Mouse (Mus musculus) liver, embryonic 11.5 days (tissue): ENCODE data around the gene Fgfr2. TPM values are rescaled to one million over a fixed set of nuclear protein-coding genes. Genes with fewer than 3 reads are reported as not detected.
A peak's percentile ranks its signal among the peaks of the same experiment; 100 is the strongest.

Experiments
- ATAC-seq: fragments of 200-750 bp; cut with Nextera tagmentation; replicated peaks from 2 replicates; pipeline ENCODE4 v1.8.0; 2017; ENCODE audit warnings: moderate number of reproducible peaks, mild to moderate bottlenecking, moderate TSS enrichment, moderate library complexity; ENCODE audit not compliant: low FRiP score
- DNase-seq: peaks from one replicate; pipeline ENCODE4 v3.0.0-alpha.2; 2017; ENCODE audit warnings: low spot score
- H3K27ac ChIP-seq: fragments of 300-500 bp; sonication (generic); 2 replicates; pipeline ENCODE4 v1.5.1; 2014; ENCODE audit warnings: mild to moderate bottlenecking, low read depth, low read length, control low read depth
- H3K27me3 ChIP-seq: fragments of 300-500 bp; sonication (generic); replicated peaks from 2 replicates; pipeline ENCODE4 v1.6.1; 2014; ENCODE audit warnings: low read length, mixed read lengths; ENCODE audit not compliant: control insufficient read depth, insufficient read depth
- H3K36me3 ChIP-seq: fragments of 300-500 bp; sonication (generic); 2 replicates; pipeline ENCODE4 v1.6.1; 2014; ENCODE audit warnings: mild to moderate bottlenecking, low read length, moderate library complexity, mixed read lengths; ENCODE audit not compliant: control insufficient read depth, insufficient read depth
- H3K4me1 ChIP-seq: fragments of 300-500 bp; sonication (generic); replicated peaks from 2 replicates; pipeline ENCODE4 v1.6.1; 2014; ENCODE audit warnings: low read length, mixed read lengths; ENCODE audit not compliant: control insufficient read depth, insufficient read depth
- H3K4me2 ChIP-seq: fragments of 300-500 bp; sonication (generic); 2 replicates; pipeline ENCODE4 v1.6.1; 2014; ENCODE audit warnings: mild to moderate bottlenecking, control low read depth, moderate library complexity
- H3K4me3 ChIP-seq: fragments of 300-500 bp; sonication (generic); 2 replicates; pipeline ENCODE4 v1.5.1; 2014; ENCODE audit warnings: low read depth, low read length, control low read depth
- H3K9ac ChIP-seq: fragments of 300-500 bp; sonication (generic); 2 replicates; pipeline ENCODE4 v1.6.1; 2014; ENCODE audit warnings: low read depth, low read length, control low read depth
- H3K9me3 ChIP-seq: fragments of 300-500 bp; sonication (generic); 2 replicates; pipeline ENCODE4 v1.6.1; 2016; ENCODE audit warnings: low read length, inconsistent platforms, mixed read lengths; ENCODE audit not compliant: control insufficient read depth
- WGBS: fragments of 180-500 bp; shearing (Covaris S2); extraction: QIAGEN DNeasy Blood & Tissue Kit; methylation state at CpG from one replicate; pipeline ENCODE4 v1.1.7; 2014; 5-methylcytosine and 5-hydroxymethylcytosine counted together
- polyA plus RNA-seq: library from polyadenylated mRNA; unstranded; fragments of >200 nt; fragmentation: Nextera tagmentation; extraction: Ambion mirVana; gene quantifications from 2 replicates; pipeline ENCODE4 v1.2.1, GENCODE M21; 2014

Gene Fgfr2
- polyA plus RNA-seq, 1 experiment from 2014 or later = 32.6 TPM

- 69% methylated on average over 2 of the region's 2 CpGs for WGBS
- no peaks in the 10 kb centered on the region for H3K36me3 ChIP-seq
Observed at GRCm38 (mm10) chr7:132675922-132676321, 447.2 kb downstream of the Fgfr2 start.

DNA sequence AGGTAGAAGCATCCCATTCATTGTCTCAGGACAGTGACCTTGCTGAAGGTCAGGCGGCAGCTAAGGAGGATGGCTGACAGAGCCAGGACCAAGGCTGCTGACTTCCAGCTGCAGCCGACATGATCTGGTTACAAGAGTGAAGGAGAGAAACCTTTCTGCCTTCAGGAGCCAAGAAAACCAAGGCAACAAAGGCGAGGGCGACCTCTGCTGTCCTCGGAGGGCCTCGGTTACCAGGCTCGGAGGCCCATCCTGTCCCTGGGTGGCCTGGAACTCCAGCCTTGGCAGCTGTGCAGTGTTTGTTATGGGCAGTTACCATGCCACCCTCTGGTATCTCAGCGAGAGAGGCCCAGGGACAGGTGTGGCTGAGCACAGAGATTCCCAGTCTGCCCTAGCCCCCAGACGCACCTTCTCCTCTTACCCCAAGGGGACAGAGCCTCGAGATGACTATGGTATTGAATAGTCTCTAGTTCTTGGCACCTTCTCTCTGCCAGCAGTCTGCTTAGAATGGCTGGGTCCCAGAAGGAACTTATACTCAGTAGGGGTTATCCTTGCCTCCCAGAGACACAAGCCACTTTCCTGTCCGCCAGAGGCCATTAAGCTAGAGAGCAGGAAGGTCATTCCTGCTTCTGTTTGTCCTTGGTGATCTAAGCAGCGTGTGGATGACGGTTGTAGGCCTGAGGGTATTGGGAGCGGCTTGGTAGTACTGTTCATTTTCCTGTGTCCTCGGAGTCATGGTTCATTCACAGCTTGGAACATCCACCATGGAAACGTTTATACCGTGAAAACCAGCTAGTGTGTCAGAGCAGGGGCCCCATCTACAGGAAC is 449.0 kb downstream of the Fgfr2 start:
- Histone ChIP-seq H3K4me3 (no peak overlapping the region), H3K9ac (no peak overlapping the region), H3K27me3 (no peaks in the 10 kb centered on the region), H3K4me1 (no peaks in the 10 kb centered on the region), H3K27ac (no peak overlapping the region), H3K36me3 (no peaks in the 10 kb centered on the region), H3K9me3 (no peaks in the 10 kb centered on the region), H3K4me2 (no peak overlapping the region)
- WGBS = 67% methylated on average over 17 of the region's 17 CpGs
- DNase-seq (no peak), ATAC-seq (no peak)

More at GRCm38 (mm10) chr7:132675922-132676321, 447.2 kb downstream of the Fgfr2 start:
- Histone ChIP-seq H3K27me3 (no peaks in the 10 kb centered on the region), H3K9ac (no peak overlapping the region), H3K4me3 (no peak overlapping the region), H3K9me3 (no peaks in the 10 kb centered on the region), H3K27ac (no peak overlapping the region), H3K4me2 (no peak overlapping the region), H3K4me1 (0 out of 2 replicates have a peak, but pooled peaks cover 2% of the 10 kb centered on the region)
- no peak for ATAC-seq
- DNase-seq = no peak

- Histone ChIP-seq H3K4me3 (no peak overlapping the region), H3K4me2 (no peak overlapping the region), H3K27me3 (no peaks in the 10 kb centered on the region), H3K4me1 (no peaks in the 10 kb centered on the region), H3K9ac (no peak overlapping the region), H3K36me3 (no peaks in the 10 kb centered on the region), H3K27ac (no peak overlapping the region), H3K9me3 (no peaks in the 10 kb centered on the region)
- WGBS = 61% methylated on average over 7 of the region's 7 CpGs
- DNase-seq (no peak), ATAC-seq (peak; percentile 53)
Observed at GRCm38 (mm10) chr7:132672481-132672959, 450.6 kb downstream of the Fgfr2 start.

DNA sequence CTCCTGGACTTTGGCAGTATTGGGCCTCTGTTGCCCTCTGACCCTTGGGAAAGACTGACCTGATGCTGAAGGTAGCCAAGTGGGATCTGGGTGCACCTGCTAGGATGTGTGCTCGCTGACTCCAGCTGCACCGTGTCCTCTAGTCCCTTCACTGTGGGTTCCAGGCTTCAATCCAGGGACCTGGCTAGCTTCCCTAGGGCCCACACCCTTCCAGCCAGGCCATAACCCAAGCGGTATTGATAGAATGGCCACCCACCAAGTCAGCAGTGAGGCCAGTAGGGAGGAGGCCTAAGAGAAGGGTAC is 452.3 kb downstream of the Fgfr2 start:
- Histone ChIP-seq H3K9ac (no peak overlapping the region), H3K4me2 (no peak overlapping the region), H3K27me3 (no peaks in the 10 kb centered on the region), H3K9me3 (no peaks in the 10 kb centered on the region), H3K4me1 (no peaks in the 10 kb centered on the region), H3K27ac (no peak overlapping the region), H3K36me3 (no peaks in the 10 kb centered on the region), H3K4me3 (no peak overlapping the region)
- WGBS = 98% methylated on average over 3 of the region's 3 CpGs
- DNase-seq = no peak
- ATAC-seq = no peak

GRCm38 (mm10) chr7:132669999-132670862 is 452.9 kb downstream of the Fgfr2 start:
- no peak overlapping the region for H3K4me2 ChIP-seq
- no peak overlapping the region for H3K4me3 ChIP-seq
- H3K36me3 ChIP-seq = no peaks in the 10 kb centered on the region
- 82% methylated on average over 20 of the region's 20 CpGs for WGBS
- no peaks in the 10 kb centered on the region for H3K27me3 ChIP-seq
- no peak overlapping the region for H3K9ac ChIP-seq
- ATAC-seq (no peak), DNase-seq (no peak)
- H3K27ac ChIP-seq = no peak overlapping the region
- H3K9me3 ChIP-seq = no peaks in the 10 kb centered on the region
- no peaks in the 10 kb centered on the region for H3K4me1 ChIP-seq

DNA sequence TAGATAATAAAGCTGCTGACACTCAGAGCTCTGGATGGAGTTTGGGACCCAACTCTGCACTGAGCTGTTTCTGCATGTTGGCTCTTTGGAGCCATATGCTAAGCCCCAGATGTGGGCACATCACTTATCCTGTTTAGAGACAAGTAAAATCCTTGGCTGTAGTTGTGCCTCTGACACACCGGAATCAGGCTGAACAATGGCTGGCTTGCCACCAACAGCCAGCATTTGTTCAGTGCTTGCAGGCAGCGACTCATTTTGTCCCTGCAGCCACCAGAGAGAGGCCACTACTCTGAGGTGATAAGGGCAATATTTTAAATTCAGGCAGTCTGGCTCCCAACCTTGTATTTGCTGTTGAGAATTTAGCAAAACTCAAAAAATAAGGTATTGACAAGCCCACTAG is 454.5 kb downstream of the Fgfr2 start:
- Histone ChIP-seq H3K27ac (no peak overlapping the region), H3K4me2 (no peak overlapping the region), H3K9me3 (no peaks in the 10 kb centered on the region), H3K4me3 (no peak overlapping the region), H3K4me1 (no peaks in the 10 kb centered on the region), H3K9ac (no peak overlapping the region), H3K36me3 (no peaks in the 10 kb centered on the region), H3K27me3 (no peaks in the 10 kb centered on the region)
- no peak for ATAC-seq
- DNase-seq = no peak
- 67% methylated on average over 2 of the region's 2 CpGs for WGBS

- Histone ChIP-seq H3K9ac (no peak overlapping the region), H3K27me3 (no peaks in the 10 kb centered on the region), H3K9me3 (no peaks in the 10 kb centered on the region), H3K4me3 (no peak overlapping the region), H3K4me1 (no peaks in the 10 kb centered on the region), H3K27ac (no peak overlapping the region), H3K36me3 (no peaks in the 10 kb centered on the region), H3K4me2 (no peak overlapping the region)
- 65% methylated on average over 4 of the region's 4 CpGs for WGBS
- DNase-seq (no peak), ATAC-seq (no peak)
Observed at GRCm38 (mm10) chr7:132666516-132666915, 456.6 kb downstream of the Fgfr2 start.

GRCm38 (mm10) chr7:132665664-132666382 is 457.3 kb downstream of the Fgfr2 start:
- H3K4me1 ChIP-seq = no peaks in the 10 kb centered on the region
- H3K4me3 ChIP-seq = no peak overlapping the region
- H3K9ac ChIP-seq = no peak overlapping the region
- DNase-seq (no peak), ATAC-seq (no peak)
- H3K27me3 ChIP-seq = no peaks in the 10 kb centered on the region
- 62% methylated on average over 8 of the region's 8 CpGs for WGBS
- no peak overlapping the region for H3K27ac ChIP-seq
- no peaks in the 10 kb centered on the region for H3K36me3 ChIP-seq
- H3K9me3 ChIP-seq = no peaks in the 10 kb centered on the region
- H3K4me2 ChIP-seq = no peak overlapping the region
